Comparison of ENCODE assay signal across 8 mouse cellular contexts in genomic region chr8:84647461-84647901, GRCm38 (mm10). TPM values are rescaled to one million over a fixed set of nuclear protein-coding genes. Genes with fewer than 3 reads are reported as not detected.
A peak's percentile ranks its signal among the peaks of the same experiment; 100 is the strongest.
DNase-seq lines count a peak whose midpoint lies in the region; ATAC-seq lines count a peak whose summit lies in the region.

No protein-coding gene starts in this region.

- peak; percentile 89 for DNase-seq in heart, adult 11 months
- no peak for DNase-seq in heart, postnatal 36 days
- peak; percentile 89 for DNase-seq in embryonic facial prominence, embryonic 10.5 days (ENCODE audit: low spot score)
- peak; percentile 49 for DNase-seq in lung, postnatal 10 days
- no peak for DNase-seq in urinary bladder, postnatal 10 days (ENCODE audit: low spot score)
- no peak for DNase-seq in adrenal gland, adult (ENCODE audit: inconsistent age in 2 of 2, low spot score in 1 of 2)
- DNase-seq in layer of hippocampus, postnatal 36 days = no peak

- no peaks in the 10 kb centered on the region for H3K27me3 ChIP-seq in embryonic facial prominence, embryonic 10.5 days (replicated peaks; ENCODE audit: low read depth, poor library complexity, severe bottlenecking)
- no peaks in the 10 kb centered on the region for H3K27me3 ChIP-seq in hindbrain, embryonic 16.5 days (replicated peaks; ENCODE audit: control insufficient read depth, insufficient read depth, low read length)

- H3K9me3 ChIP-seq in embryonic facial prominence, embryonic 10.5 days = no peaks in the 10 kb centered on the region
- no peaks in the 10 kb centered on the region for H3K9me3 ChIP-seq in hindbrain, embryonic 16.5 days (ENCODE audit: control insufficient read depth, low read length)

- ATAC-seq in hindbrain, embryonic 16.5 days = peak; percentile 70

- H3K27ac ChIP-seq in embryonic facial prominence, embryonic 10.5 days (replicated peaks) = peak overlapping the region; percentile 83
- no peak overlapping the region for H3K27ac ChIP-seq in hindbrain, embryonic 16.5 days (ENCODE audit: low read depth, low read length)

- peak overlapping the region; percentile 51 for H3K4me3 ChIP-seq in embryonic facial prominence, embryonic 10.5 days
- H3K4me3 ChIP-seq in hindbrain, embryonic 16.5 days (ENCODE audit: low read length) = peak overlapping the region; percentile 20

- peak overlapping the region; percentile 30; the same call in 1 of the 2 replicates for H3K9ac ChIP-seq in hindbrain, embryonic 16.5 days (ENCODE audit: low read depth, low read length)

- 2% methylated on average over 14 of the region's 14 CpGs for WGBS in embryonic facial prominence, embryonic 10.5 days
- 2% methylated on average over 14 of the region's 14 CpGs for WGBS in hindbrain, embryonic 16.5 days

- peak overlapping the region; percentile 47 for H3K4me2 ChIP-seq in hindbrain, embryonic 16.5 days (ENCODE audit: low read length)

- peaks cover 38% of the 10 kb centered on the region for H3K4me1 ChIP-seq in embryonic facial prominence, embryonic 10.5 days
- peaks cover 2% of the 10 kb centered on the region for H3K4me1 ChIP-seq in hindbrain, embryonic 16.5 days (ENCODE audit: control insufficient read depth, insufficient read depth, low read depth, low read length)

- intact Hi-C loops in heart, postnatal 36 days (cut with DNase I) = no loop called here

- no peaks in the 10 kb centered on the region for H3K36me3 ChIP-seq in embryonic facial prominence, embryonic 10.5 days (replicated peaks)
- H3K36me3 ChIP-seq in hindbrain, embryonic 16.5 days (ENCODE audit: control insufficient read depth, insufficient read depth, low read length) = no peaks in the 10 kb centered on the region

RNA-seq across cellular contexts. Expression of gene Ier2, which starts 15.2 kb away (rescaled TPM):
- 10 to 100 TPM; 12.6 to 16.5 TPM for total RNA-seq in heart, postnatal 36 days (2021)
- 140 and 148 TPM in 2 replicates for polyA plus RNA-seq in embryonic facial prominence, embryonic 10.5 days (2016; fragmentation: Nextera tagmentation; extraction: Ambion mirVana)
- 18.2 and 19.6 TPM in 2 replicates for polyA plus RNA-seq in hindbrain, embryonic 16.5 days (2015; fragmentation: Nextera tagmentation; extraction: Ambion mirVana)
- 1 to 10 TPM; 7.2 to 7.6 TPM for total RNA-seq in layer of hippocampus, postnatal 36 days (2021)

RNA-seq across cellular contexts. Expression of gene Trmt1, which starts 38.6 kb away (rescaled TPM):
- total RNA-seq in heart, postnatal 36 days (2021) = 10 to 100 TPM; 36.1 to 39.2 TPM
- 69.1 and 71.2 TPM in 2 replicates for polyA plus RNA-seq in embryonic facial prominence, embryonic 10.5 days (2016; fragmentation: Nextera tagmentation; extraction: Ambion mirVana)
- 66.8 and 71.2 TPM in 2 replicates for polyA plus RNA-seq in hindbrain, embryonic 16.5 days (2015; fragmentation: Nextera tagmentation; extraction: Ambion mirVana)
- 100 to 1,000 TPM in 1 of 2 experiments, 10 to 100 TPM in 1; 95.2 to 115 TPM for total RNA-seq in layer of hippocampus, postnatal 36 days (2021)

RNA-seq across cellular contexts. Expression of gene Nacc1, which starts 40.2 kb away (rescaled TPM):
- total RNA-seq in heart, postnatal 36 days (2021) = 10 to 100 TPM; 27.3 to 30.1 TPM
- polyA plus RNA-seq in embryonic facial prominence, embryonic 10.5 days (2016; fragmentation: Nextera tagmentation; extraction: Ambion mirVana) = 30.4 and 30.8 TPM in 2 replicates
- 12.4 and 15.5 TPM in 2 replicates for polyA plus RNA-seq in hindbrain, embryonic 16.5 days (2015; fragmentation: Nextera tagmentation; extraction: Ambion mirVana)
- total RNA-seq in layer of hippocampus, postnatal 36 days (2021) = 10 to 100 TPM; 85.9 to 92.2 TPM

RNA-seq across cellular contexts. Expression of gene Lyl1, which starts 53.8 kb away (rescaled TPM):
- 1 to 10 TPM; 5.4 to 5.7 TPM for total RNA-seq in heart, postnatal 36 days (2021)
- polyA plus RNA-seq in embryonic facial prominence, embryonic 10.5 days (2016; fragmentation: Nextera tagmentation; extraction: Ambion mirVana) = 4.3 and 5.5 TPM in 2 replicates
- polyA plus RNA-seq in hindbrain, embryonic 16.5 days (2015; fragmentation: Nextera tagmentation; extraction: Ambion mirVana) = 2.6 and 3.2 TPM in 2 replicates
- 1 to 10 TPM; 1.2 to 2.0 TPM for total RNA-seq in layer of hippocampus, postnatal 36 days (2021)

Comparison
In these comparisons a context has a peak if more than half of its experiments do, and no peak if none do; other contexts are left out.
1. DNase-seq: peak in heart, adult 11 months (single experiment), embryonic facial prominence, embryonic 10.5 days (single experiment) and lung, postnatal 10 days (single experiment); none in heart, postnatal 36 days (0 of 2), urinary bladder, postnatal 10 days (single experiment), adrenal gland, adult (0 of 2) and layer of hippocampus, postnatal 36 days (0 of 2).